Mouse (Mus musculus): ENCODE data around the gene Tssc4. TPM values are rescaled to one million over a fixed set of nuclear protein-coding genes. Genes with fewer than 3 reads are reported as not detected.

Gene Tssc4
- polyA plus RNA-seq, 1 experiment from 2014 or later: 32.8 TPM

GRCm38 (mm10) chr7:143100759-143101158 is 31.7 kb downstream of the Tssc4 start:
- Histone ChIP-seq H3K27me3 (replicated peaks; ENCODE audit: control insufficient read depth, insufficient read depth, low read length) (no peaks in the 10 kb centered on the region), H3K4me2 (replicated peaks; ENCODE audit: low read depth) (no peak overlapping the region), H3K9me3 (ENCODE audit: control insufficient read depth) (no peaks in the 10 kb centered on the region), H3K27ac (ENCODE audit: low read depth, low read length) (no peak overlapping the region), H3K9ac (ENCODE audit: low read depth, low read length) (no peak overlapping the region), H3K4me1 (replicated peaks; ENCODE audit: control insufficient read depth, insufficient read depth, low read length) (no peaks in the 10 kb centered on the region), H3K4me3 (ENCODE audit: low read depth, low read length) (no peak overlapping the region), H3K36me3 (ENCODE audit: control insufficient read depth, insufficient read depth) (no peaks in the 10 kb centered on the region)
- WGBS: 73% methylated on average over 4 of the region's 4 CpGs
- no peak for ATAC-seq
- no peak for TF ChIP-seq CTCF (IDR thresholded peaks at IDR 0.05; ENCODE audit: low read depth)

GRCm38 (mm10) chr7:143105258-143105897 is 36.3 kb downstream of the Tssc4 start:
- 37% methylated on average over 11 of the region's 11 CpGs for WGBS
- Histone ChIP-seq H3K4me1 (replicated peaks; ENCODE audit: control insufficient read depth, insufficient read depth, low read length) (no peaks in the 10 kb centered on the region), H3K4me3 (ENCODE audit: low read depth, low read length) (no peak overlapping the region), H3K9ac (ENCODE audit: low read depth, low read length) (no peak overlapping the region), H3K4me2 (replicated peaks; ENCODE audit: low read depth) (no peak overlapping the region; the same call in 1 of the 2 replicates), H3K27ac (ENCODE audit: low read depth, low read length) (no peak overlapping the region), H3K9me3 (ENCODE audit: control insufficient read depth) (no peaks in the 10 kb centered on the region), H3K27me3 (replicated peaks; ENCODE audit: control insufficient read depth, insufficient read depth, low read length) (peaks cover 22% of the 10 kb centered on the region), H3K36me3 (ENCODE audit: control insufficient read depth, insufficient read depth) (no peaks in the 10 kb centered on the region)
- no peak for TF ChIP-seq CTCF (IDR thresholded peaks at IDR 0.05; ENCODE audit: low read depth)
- peak; percentile 70 for ATAC-seq

- Histone ChIP-seq H3K27me3 (replicated peaks; ENCODE audit: control insufficient read depth, insufficient read depth, low read length) (peaks cover 22% of the 10 kb centered on the region), H3K4me3 (ENCODE audit: low read depth, low read length) (peak within 1 kb of the TSS; percentile 41), H3K9me3 (ENCODE audit: control insufficient read depth) (no peaks in the 10 kb centered on the region), H3K36me3 (ENCODE audit: control insufficient read depth, insufficient read depth) (no peaks in the 10 kb centered on the region), H3K27ac (ENCODE audit: low read depth, low read length) (peak within 1 kb of the TSS; percentile 50), H3K4me2 (replicated peaks; ENCODE audit: low read depth) (peak within 1 kb of the TSS; percentile 74), H3K4me1 (replicated peaks; ENCODE audit: control insufficient read depth, insufficient read depth, low read length) (0 out of 2 replicates have a peak, but pooled peaks cover under 1% of the 10 kb centered on the region), H3K9ac (ENCODE audit: low read depth, low read length) (peak within 1 kb of the TSS; percentile 52)
- no peak for ATAC-seq
- whole genome bisulfite sequencing: 61% methylated on average over 4 of the region's 4 CpGs
- no peak for TF ChIP-seq CTCF (IDR thresholded peaks at IDR 0.05; ENCODE audit: low read depth)
Measured at GRCm38 (mm10) chr7:143106062-143106461, 37.0 kb downstream of the Tssc4 start, which contains the start of gene Kcnq1. TSS of gene Kcnq1 (plus strand) at chr7:143106362.

GRCm38 (mm10) chr7:143106672-143107465 is 37.8 kb downstream of the Tssc4 start:
- WGBS: 6% methylated on average over 39 of the region's 57 CpGs

GRCm38 (mm10) chr7:143108200-143108599 is 39.2 kb downstream of the Tssc4 start:
- Histone ChIP-seq H3K9me3 (ENCODE audit: control insufficient read depth) (no peaks in the 10 kb centered on the region), H3K4me2 (replicated peaks; ENCODE audit: low read depth) (peak overlapping the region; percentile 74), H3K4me1 (replicated peaks; ENCODE audit: control insufficient read depth, insufficient read depth, low read length) (0 out of 2 replicates have a peak, but pooled peaks cover 3% of the 10 kb centered on the region), H3K9ac (ENCODE audit: low read depth, low read length) (0 out of 2 replicates have a peak overlapping the region, but pooled peaks have one; percentile 52), H3K27me3 (replicated peaks; ENCODE audit: control insufficient read depth, insufficient read depth, low read length) (peaks cover 22% of the 10 kb centered on the region), H3K36me3 (ENCODE audit: control insufficient read depth, insufficient read depth) (no peaks in the 10 kb centered on the region), H3K4me3 (ENCODE audit: low read depth, low read length) (peak overlapping the region; percentile 41), H3K27ac (ENCODE audit: low read depth, low read length) (peak overlapping the region; percentile 50; the same call in 1 of the 2 replicates)
- TF ChIP-seq CTCF (IDR thresholded peaks at IDR 0.05; ENCODE audit: low read depth): peak; percentile 46; the same call in 1 of the 2 replicates
- ATAC-seq: no peak; the same call in 1 of the 2 replicates
- WGBS: 35% methylated on average over 5 of the region's 5 CpGs

More at GRCm38 (mm10) chr7:143106672-143107465, 37.8 kb downstream of the Tssc4 start:
- peak overlapping the region; percentile 52 for H3K9ac ChIP-seq (ENCODE audit: low read depth, low read length)
- 0 out of 2 replicates have a peak, but pooled peaks cover 3% of the 10 kb centered on the region for H3K4me1 ChIP-seq (replicated peaks; ENCODE audit: control insufficient read depth, insufficient read depth, low read length)
- H3K27me3 ChIP-seq (replicated peaks; ENCODE audit: control insufficient read depth, insufficient read depth, low read length): peaks cover 22% of the 10 kb centered on the region
- peak overlapping the region; percentile 74 for H3K4me2 ChIP-seq (replicated peaks; ENCODE audit: low read depth)
- H3K36me3 ChIP-seq (ENCODE audit: control insufficient read depth, insufficient read depth): no peaks in the 10 kb centered on the region
- TF ChIP-seq CTCF (IDR thresholded peaks at IDR 0.05; ENCODE audit: low read depth): peak; percentile 58
- H3K9me3 ChIP-seq (ENCODE audit: control insufficient read depth): no peaks in the 10 kb centered on the region
- H3K4me3 ChIP-seq (ENCODE audit: low read depth, low read length): peak overlapping the region; percentile 41
- H3K27ac ChIP-seq (ENCODE audit: low read depth, low read length): peak overlapping the region; percentile 50; the same call in 1 of the 2 replicates
- peak; percentile 62 for ATAC-seq
